Mouse (Mus musculus) embryonic fibroblast, embryonic 13.5 days (primary cell): ENCODE measurements at regions not wholly inside any gene's neighbourhood (a gene's known extent, or its start where the extent isn't known, plus 50 kb on each side); places are given as distances from the start of the nearest gene placed in this dataset.

ENCODE experiments used
- CTCF ChIP-seq: IDR thresholded peaks from 2 replicates; pipeline ENCODE4 v1.5.1; 2011; ENCODE audit warnings: mild to moderate bottlenecking, control low read depth, low read length, moderate library complexity, borderline replicate concordance; ENCODE audit not compliant: insufficient read depth
- POLR2A ChIP-seq: IDR thresholded peaks from 2 replicates; pipeline ENCODE4 v1.6.1; 2011; ENCODE audit warnings: low read depth, mild to moderate bottlenecking, control low read depth, low read length, moderate library complexity

DNA sequence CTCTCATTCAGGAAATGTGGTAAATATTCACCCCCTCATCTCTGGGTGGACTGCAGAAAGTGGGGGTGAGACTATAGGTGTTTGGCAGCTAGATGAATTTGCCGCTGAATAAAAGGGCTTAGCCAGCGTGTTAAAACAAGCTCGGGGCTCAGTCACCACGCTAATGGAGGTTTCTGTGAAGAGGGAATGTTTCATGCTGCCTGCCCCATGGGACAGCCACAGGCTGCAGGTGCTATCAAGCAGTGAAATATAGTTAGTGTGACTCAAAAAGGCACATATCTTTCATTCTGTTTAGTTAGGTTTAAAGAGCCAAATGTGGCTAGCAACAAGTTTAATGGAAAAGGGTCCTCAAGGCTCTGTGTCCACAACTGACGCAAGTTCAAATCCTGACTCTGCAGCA is 121.5 kb downstream of the Zfp36l1 start:
- TF ChIP-seq POLR2A (no peak), CTCF (no peak)
